Mouse (Mus musculus): Measurements from ENCODE around the gene Kctd11.

- peak; percentile 57 for TF ChIP-seq CTCF (IDR thresholded peaks at IDR 0.05; ENCODE audit: control insufficient read depth, insufficient read depth, low read length)
- no peak for TF ChIP-seq POLR2A (IDR thresholded peaks at IDR 0.05; ENCODE audit: borderline replicate concordance, control insufficient read depth, low read depth, low read length)
Observed at GRCm38 (mm10) chr11:69855347-69855746, 25.9 kb downstream of the Kctd11 start.
